Mouse (Mus musculus): ENCODE data around the gene Abtb2.

The Abtb2 gene

DNA sequence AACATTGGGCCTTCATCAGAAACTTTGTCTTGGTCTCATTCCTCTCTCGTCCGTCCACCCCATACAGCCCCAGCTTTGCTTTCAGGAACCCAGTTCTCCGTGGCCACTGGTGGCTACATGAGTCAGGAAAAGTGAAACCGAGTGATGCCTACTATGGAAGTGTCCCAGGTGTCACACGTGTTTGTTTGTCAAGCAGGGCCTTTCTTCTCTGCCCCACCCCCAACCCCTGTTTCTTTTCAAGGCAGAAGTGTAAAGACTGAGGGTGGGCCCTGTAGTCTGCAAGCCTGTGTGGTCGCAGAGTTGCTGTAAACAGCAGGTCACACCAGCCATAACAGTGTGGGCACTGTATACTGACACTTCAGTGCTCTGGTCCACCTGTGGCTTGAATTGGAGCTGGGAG lies 98.2 kb downstream of the Abtb2 start:
- no peak for DNase-seq

DNA sequence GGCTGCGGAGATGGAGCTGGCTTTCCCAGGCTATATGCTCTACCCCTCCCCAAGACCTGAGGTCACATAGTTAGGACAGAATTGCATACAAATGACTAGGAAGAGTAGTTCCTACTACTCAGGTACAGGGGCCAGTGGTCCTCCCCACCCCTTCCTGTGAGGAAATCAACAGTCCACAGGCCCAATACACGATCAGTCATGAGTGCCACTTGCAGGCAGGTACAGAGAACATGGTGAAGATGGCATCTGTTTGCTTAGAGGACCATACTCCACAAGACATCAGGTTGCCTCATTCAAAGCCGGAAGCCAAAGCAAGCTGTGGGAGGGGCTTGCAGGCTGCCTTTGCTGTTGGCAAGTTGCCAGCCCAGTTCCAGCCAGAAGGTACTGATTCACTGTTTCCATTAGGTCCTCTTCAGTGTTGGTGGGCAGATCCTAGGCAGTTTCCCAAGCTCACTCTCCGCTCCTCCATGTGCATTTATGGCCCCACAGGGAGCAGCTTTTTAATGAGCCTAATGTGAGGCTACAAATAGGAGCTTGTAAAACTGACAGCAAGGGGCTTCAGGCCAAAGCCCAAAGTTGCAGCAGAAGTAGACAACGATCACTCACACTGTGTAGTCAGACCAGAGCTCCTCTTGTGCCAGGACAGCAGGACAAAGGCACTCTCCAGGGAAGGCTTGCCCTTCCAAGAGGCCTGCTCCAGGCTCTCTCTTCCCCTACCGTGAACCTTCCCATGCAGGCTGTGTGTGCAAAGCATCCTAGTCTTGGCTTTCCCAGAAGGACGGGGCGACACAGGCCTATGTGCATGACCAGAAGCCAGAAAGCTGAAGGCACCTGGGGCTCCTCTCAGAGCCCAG lies 102.1 kb downstream of the Abtb2 start:
- peak; percentile 10 for DNase-seq

DNA sequence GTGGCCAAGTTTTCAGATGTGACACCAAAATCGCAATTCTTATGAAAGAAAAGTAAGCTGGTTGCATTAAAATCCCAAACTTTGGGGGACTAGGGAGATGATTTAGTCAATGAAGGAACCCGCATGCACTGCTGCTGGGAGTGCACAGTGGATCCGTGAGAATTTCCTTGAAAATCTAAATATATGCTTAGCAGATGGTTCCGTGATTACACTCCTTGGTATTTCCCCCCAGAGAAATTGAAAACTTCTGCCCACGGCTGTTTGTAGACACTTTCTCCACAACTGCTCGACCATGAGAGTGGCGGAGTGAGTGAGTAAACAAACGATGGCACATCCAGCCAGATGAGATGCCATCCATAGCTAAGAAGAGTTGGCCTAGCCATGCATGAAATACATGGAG lies 102.8 kb downstream of the Abtb2 start:
- no peak for DNase-seq

DNA sequence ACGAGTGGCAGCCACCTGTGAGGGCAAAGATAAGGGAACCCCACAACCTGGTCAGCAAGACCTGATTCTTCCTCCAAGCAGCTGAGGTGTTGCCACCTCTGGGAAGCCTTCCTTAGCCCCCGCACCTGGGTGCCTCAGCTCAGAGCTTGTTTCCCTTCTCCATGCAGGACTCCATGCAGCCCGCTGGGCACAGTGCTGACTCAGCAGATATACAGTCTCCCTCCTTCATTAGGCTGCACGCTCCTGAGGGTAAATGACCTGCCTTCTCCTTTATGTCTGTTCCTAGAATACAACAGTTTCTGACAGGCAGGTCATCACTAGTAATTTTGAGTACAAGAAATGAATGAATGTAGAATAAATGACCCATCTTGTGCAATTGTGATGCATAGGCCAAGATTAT lies 103.5 kb downstream of the Abtb2 start:
- no peak for DNase-seq

DNA sequence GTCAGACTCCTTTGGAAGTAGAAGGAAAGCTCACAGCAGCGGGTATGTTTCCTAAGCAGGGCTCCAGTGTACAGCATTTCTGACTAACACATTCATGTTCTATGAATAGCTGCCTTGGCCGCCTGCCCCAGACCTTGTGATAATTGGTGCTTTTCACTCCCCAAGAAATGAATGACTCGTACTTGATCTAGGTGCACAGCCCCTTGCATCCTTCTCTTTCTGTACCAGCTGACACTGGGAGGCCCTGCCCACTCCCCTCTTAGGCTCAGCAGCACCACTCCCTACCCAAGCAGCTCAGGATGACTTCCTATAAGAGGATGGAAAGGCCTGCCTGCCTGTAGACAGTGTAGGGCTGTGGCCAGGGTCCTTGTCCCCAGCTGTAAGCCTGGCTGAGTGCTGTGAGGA lies 104.2 kb downstream of the Abtb2 start:
- DNase-seq = no peak

DNA sequence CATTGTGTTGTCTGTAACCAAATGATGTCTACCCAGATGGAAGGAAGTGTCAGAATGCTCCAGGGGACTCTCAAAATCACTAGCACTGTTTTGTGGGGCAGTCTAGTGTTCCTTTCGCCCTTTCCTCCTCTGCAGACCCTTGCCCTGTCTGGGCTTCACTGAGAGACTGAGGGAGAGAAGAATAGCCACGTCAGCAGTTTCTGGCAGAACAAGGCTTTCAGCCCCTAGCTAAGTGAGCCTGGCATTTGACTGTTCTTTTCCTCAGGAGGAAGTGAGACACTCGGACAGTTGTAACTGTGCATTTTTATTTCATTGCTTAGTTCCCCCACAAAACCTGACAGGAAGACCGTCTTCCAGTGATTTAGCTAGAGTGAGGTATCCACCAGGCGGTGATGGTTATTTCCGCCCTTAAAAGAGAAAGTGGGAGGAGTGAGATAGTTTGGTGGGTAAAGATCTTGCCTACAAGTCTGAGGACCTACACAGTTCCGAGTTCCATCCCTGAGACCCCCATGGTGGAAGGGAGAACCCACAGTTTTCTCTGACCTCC lies 106.5 kb downstream of the Abtb2 start:
- DNase-seq = no peak

DNA sequence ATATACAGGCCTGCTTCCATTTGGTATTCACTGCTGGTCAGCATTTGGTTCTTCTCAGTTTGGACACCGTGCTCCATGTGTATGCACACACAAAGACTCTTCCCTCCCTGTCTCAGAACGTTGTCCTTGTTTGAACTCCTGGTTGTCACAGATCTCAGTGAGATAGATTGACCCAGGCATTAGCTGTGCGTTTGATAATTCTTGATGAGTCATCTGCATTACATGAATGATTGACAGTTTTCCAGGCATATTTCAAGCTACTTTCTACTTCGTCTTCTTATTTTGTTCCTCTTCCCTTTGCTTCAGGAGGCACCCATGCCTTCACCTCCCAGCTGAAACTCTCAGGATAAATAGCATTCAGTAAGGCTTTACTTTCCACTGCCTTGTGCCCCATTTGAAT lies 107.5 kb downstream of the Abtb2 start:
- DNase-seq = no peak

DNA sequence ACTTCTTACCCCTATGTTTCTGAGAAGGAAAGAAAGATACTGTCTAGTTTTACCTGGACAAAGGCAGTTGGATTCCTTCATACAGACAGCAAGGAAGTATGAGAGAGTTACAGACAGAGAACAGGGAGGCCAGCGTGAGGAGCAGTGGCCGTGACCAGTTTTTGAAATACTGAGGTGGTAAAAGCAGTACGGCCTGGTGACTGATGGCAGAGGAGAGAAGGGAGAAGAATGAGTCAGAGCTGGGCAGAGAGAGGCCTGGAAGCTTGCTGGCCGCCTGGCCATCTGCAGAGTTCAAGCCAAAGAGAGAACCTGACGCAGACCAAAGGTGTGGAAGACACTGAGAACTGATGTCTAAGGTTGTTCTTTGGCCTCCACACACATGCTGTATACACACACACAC lies 109.3 kb downstream of the Abtb2 start:
- no peak for DNase-seq

DNA sequence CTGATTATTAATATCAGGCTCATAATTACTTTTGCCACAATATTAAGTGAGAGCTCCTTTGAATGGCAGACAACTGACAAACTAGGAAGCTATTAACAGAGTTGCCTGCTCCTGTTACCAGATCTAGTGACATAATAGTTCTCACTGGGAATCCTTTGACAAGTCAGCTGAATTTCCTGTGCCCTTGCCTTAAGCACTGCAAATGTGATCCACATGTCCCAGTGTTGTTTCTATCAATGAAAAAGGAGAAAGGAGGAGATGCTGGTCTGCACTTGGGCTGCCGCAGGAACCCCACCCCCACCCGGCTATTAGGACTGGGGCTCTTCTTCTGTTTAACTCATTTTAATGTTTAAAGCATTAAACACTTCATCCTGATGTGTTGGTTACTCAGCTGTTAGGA lies 110.7 kb downstream of the Abtb2 start:
- no peak for DNase-seq

DNA sequence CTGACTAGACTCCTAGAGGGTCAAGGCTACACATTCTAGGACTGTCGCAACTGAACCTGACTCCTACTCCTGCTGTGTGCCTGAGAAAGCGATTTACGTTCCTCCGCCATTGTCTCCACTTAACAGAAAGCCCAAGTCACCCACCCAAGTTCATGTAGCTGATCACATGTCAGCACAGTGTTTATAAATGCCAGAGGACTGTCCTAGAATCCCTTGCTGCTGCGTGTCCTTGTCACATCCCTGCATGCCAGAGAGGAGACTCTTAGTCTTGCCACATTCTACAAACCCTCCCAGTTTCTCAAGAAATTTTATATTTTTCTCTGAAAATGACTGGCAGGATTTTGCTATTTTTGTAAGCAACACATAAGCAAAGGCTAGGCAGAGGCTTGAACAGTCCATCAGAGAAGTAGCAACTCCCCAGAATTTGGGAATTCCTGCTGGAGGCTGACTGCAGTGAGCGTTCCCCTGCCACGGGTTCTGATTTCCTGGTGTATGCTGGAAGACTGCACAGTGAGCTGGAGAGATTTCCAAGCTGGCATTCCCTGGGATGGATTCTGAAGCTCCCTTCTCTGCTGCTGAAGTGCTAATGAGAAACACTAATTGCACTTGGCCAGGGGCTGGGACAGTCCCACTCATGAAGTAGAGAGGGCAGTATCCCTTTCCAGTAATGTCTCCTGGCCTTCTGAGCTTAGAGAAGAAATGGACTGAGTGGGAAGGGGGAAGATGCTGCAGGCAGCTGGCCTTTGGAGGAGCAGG lies 111.7 kb downstream of the Abtb2 start:
- DNase-seq = no peak

DNA sequence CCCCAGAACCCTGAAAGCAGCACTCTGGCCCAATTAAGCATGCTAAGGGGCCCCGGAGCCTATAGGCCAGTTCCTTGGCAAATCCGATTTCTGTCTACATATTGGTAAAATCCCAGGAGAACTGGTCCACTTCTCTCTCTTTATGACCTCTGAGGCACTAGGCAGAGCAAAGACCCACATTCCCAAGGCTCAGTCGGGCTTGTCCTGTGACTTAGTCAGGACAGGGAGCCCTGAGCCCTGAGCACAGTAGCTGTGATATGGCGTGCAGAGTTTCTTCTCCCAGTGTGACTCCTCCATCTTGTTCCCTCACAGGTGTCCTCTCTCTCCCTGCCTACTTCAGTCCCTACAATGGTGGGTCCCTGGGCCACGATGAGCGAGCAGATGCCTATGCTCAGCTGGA lies 112.3 kb downstream of the Abtb2 start:
- DNase-seq = no peak

DNA sequence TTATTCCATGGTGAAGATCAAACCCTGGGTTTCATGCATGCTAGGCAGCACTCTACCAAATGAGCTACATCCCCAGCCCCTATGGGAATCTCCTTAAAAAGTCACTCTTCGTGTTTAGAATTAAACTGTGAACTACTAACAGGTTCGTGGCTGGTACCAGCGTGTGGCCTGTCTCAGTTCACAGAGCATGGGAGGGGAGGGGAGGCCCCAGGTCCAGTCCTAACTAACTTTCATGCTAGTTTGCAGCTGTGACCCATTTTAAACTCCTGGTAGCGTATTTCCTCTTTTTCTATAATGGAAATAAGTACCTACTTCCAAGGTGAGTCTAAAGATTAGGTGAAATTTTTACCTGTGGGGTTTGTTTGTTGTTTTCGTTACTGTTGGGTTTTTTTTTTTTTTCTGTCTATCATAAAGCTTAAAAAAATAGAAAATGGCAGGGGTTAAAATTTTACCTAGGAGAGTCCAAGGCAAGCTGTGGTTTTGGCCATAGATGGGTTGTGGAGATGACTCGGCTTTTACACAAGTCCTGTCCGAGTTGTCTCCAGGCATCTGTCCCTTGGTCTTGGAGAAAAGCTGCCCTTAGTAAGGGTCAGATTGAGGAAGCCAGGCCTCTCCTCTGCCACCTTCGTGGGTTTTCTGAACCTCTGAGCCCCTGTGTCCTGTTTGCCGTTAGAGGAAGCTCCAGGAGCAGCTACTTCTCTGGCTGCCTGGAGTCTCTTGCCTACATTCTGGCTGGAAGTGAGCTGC lies 114.4 kb downstream of the Abtb2 start:
- no peak for DNase-seq

DNA sequence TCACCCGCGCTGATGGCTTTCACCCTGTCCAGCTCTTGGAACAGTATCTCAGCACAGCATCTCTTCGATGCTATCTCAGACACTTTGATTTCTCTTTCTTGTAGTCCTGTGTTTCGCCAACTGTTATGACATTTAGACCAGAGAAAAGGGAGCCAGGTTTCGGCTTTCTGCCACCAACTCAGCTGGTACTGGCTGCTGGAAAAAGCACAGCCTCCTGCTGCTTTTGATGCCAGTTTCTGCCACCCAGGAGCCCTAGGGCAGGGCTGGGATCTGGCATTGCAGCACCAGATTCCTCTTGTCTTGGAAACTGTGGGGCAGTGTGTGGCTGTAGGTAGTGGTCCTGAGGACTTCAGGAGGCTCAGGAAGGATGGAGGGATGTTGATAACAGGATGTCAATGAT lies 115.0 kb downstream of the Abtb2 start:
- DNase-seq = no peak

DNA sequence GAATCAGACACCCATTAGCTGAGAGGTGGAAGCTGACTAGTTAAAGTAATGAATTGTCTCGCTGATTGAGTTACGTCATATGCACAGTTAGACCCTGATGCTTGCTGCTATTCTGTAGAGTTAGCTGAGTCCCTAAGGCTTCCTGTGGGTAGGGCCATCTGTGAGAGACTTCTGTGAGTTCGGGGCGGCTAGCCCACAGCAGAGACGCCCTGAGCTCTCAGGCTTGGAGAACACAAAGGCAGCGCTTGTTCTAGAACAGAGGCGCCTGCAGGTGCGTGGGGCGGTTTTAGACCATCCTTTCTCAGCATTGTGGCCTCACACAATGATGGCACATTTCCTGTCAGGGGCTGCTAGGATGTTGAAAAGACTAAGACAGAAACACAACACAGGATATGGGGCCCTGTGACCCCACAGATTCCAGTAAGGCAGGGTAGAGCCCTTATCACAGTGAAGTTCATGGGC lies 116.2 kb downstream of the Abtb2 start:
- DNase-seq = no peak

DNA sequence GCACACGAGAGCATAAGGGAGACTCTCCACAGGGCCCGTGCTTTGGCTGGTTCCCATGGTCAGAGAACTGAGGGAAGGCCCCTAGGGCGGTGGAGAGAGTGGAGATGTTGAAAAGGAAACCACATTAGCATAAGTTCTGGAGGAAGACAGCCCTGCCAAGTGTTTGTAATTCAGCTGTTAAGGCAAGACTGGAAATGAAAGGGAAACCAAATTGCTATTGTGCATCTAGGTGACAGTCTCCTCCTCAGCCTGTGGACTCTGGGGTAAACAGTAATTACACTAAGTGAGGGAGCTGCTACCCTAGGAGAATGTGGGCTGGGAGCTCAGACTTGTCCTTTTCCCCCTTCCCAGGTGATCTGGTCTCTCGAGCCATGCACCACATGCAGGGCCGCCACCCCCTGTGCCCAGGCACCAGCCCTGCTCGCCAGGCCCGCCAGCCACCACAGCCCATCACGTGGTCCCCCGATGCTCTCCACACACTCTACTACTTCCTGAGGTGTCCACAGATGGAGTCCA lies 116.9 kb downstream of the Abtb2 start:
- DNase-seq = no peak

DNA sequence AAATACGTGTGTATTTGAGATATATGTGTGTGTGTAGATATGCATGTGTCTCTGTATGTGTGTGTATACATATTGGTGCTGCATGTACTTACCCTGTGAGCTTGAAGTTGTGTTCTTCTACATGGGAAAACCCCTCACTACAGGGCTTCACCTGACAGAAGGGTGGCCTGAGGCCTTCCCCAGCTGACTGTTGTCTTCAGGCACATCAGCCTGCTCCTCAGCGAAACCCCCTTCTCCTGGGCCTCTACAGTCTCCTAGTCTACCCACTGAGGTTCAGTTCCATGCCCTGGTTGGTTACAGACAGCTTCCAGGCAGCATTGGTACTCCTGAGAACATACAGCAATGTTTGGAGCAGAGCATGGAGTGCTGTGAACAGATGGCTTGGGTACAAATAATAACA lies 118.3 kb downstream of the Abtb2 start:
- DNase-seq = no peak

DNA sequence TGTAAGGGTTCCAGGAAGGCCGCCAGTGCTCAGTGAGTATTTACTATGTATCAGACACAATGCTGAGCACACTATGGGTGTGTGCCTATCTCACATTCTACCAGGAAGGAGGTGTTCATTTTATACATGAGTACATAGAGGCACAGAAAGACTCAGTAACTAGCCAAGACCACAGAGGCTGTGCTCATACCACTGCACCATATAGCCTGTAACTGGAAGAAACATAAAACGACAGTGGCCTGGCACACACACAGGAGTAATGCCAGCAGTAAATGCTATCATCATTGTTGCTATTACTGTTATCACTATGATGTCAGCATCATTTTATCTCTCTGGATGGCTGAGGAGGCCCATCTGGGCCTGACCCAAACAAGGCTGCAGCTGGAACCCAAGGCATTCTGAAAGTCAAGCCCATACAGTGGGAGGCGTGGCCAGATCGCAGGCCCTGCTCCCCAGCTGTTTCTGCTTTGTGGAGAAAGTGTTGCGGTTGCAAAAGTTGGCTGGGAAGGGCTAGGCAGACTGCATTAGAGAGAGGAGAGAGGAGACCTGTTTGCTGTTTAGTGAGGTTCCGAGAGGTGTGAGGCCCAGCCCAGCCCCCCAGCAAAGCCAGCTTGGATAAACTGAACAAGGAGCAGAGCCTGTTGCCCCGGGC lies 118.9 kb downstream of the Abtb2 start:
- DNase-seq = no peak

DNA sequence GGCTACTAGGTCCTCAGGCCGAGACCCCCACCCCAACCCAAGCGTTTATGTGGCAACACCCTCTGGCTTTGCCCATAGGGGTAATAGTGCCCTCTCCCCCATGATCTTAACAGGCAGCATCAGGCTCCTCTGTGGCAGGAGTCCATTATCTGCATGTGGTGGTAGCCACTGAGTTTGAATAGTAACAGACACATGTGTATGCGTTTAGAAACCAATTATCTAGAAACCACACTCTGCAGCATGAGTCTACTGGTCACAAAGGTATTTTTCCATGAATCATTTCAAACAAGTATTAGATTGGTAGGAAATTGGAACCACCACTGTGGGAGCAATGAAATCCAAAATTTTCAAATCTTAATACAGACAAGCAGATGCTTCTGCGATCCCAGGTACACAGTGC lies 119.5 kb downstream of the Abtb2 start:
- no peak for DNase-seq

DNA sequence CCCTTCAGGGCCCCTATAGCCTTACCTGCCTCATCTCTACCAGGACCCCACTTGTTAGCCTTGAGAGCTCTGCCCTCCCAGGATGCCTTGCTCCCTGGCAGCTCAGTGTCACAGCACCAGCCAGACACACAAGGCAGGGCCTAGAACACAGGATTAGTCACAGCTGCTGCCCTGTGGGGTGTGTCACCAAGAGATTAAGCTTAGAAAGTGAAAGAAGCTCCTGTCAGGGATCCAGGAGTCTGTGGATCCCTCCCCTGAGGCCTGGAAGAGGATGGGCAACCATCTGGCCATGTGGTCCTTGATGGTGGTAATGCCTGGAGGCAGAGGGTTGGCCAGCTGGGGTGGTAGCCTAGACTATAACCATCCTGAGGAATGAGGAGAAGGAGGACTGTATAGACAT lies 121.0 kb downstream of the Abtb2 start:
- no peak for DNase-seq

DNA sequence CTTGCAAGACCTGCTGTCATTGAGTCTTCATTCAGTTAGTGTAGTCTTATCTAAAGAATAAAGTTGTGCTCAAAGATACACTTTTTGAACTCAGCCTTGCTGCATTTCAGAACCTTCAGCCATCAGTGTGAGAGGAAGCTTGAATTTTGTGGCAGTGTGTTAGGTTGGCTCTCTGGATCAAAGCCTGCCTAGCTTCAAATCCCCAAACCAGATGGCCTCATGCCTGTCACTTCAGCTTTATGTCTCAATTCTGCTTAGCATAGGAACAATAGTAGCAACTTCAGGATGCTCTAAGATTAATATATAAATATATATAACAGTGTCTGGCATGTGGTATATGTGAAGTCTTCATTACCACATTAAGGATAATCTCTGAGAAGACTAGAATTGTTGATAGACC lies 121.8 kb downstream of the Abtb2 start:
- DNase-seq = no peak

DNA sequence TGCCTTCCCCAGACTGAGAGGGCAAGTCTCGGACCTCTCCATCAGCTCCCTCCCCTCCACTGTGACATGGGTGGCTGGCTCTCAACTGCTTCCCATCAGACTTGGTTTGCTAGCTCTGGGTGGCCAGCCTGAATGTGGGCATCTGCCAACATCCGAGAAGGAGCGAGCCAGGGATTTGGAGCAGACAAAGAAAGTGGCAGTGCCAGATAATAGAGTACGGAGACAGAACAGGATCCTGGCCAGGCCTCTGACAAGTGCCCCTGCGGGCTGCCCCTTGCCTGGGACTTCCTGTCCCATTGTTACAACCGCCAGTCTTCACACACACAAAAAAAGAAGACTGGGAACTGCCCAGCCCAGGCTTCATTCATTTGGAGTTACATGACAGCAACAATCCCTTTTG lies 124.3 kb downstream of the Abtb2 start:
- DNase-seq = peak; percentile 48

DNA sequence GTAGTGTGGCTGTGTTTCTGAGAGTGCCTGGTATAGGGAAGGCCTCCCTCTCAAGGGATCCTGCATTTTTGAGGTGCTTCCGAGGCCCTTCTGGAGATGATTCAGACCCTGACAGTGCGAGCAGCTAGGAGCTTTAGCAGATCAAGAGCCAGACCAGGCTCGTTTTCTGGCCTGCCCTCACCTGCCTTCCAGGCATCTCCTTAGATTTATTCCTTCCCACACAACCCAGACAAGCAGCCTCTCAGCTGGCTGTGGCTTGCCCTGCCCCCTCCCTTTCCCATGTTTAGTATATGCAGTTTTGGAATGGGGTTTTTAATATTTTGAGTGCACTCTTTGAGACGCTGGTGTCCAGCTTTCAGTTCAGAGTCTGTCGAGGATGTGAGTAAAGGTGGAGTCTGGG lies 124.7 kb downstream of the Abtb2 start:
- no peak for DNase-seq

DNA sequence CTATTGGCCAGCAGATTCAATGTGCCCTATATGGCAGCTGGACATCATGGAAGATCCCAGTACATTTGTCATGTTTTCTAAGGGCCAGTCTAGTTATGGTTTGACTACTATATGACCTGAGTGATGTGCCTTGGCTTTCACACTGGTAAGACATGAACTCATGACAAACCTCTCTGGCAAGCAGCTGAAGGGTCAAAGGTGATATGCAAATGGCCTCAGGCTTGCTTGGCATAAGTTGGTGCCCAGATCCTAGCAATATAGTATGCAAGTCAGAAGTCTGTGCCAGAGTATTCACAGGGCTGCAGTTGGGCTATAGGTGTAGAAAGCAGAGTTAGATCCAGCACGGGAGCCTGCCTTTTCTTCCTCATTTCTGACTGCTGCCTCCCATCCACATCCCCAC lies 125.2 kb downstream of the Abtb2 start:
- no peak for DNase-seq

Measured in cerebellum, adult 9-11 months (tissue).